Mouse (Mus musculus) gastrocnemius, postnatal 4 days (tissue): Measurements from ENCODE around the gene Cend1. TPM values are rescaled to one million over a fixed set of nuclear protein-coding genes. Genes with fewer than 3 reads are reported as not detected.
"Not testable (repeated sequence)": the region's sequence is repeated elsewhere in the genome, so short reads cannot be mapped to it uniquely, and the experiment has no call there.

Source experiments
- DNase-seq, 2 experiments: peaks; one replicate each; pipeline ENCODE4 v3.0.0; 2021 to 2022; ENCODE audit warnings: low spot score in 2 of 2, mixed read lengths in 2 of 2
- total RNA-seq, 2 experiments: library from RNA; stranded (reverse); gene quantifications; 2 replicates each; pipeline ENCODE4 v1.2.3; 2021

Cend1 gene
- total RNA-seq, 2 experiments from 2014 or later = 0.34 to 0.49 TPM

DNA sequence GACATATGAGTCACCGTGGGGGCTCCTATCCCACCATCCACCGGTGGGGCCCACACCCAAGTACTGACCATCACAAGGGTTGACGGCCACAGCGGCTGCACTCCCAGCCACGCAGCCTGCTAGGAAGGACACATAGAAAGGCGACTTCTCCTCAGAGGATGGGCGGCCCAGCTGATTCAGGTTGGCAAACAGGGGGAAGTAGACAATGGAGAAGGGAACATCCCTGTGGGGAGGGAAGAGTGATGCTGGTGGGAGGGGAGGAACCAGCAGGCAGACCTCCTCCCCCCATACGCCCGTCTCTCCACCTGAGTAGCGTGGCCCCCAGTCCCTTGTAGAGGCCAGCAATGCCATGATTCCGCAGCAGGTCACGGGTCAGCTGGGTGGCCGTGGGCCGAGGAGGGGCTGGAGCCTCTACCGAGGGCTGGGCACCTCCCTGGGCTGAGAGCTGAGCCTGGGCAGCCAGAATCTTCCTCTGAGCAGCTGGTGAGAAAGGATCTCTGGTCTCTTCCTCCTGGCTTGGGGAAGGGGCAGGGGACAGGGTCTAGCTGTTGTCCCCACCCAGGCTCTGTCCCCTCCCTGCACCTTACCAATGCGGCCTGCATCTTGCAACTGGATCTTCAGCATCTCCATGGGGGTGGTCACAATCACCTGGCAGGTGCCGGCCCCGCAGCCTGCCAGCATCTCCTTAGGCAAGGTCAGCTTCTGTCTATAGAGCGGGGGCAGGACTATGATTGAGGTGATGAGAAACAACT lies 2.3 kb upstream of the Cend1 start:
- DNase-seq = no peak

GRCm38 (mm10) chr7:141430585-141431240 lies 1.4 kb upstream of the Cend1 start:
- no peak for DNase-seq

DNA sequence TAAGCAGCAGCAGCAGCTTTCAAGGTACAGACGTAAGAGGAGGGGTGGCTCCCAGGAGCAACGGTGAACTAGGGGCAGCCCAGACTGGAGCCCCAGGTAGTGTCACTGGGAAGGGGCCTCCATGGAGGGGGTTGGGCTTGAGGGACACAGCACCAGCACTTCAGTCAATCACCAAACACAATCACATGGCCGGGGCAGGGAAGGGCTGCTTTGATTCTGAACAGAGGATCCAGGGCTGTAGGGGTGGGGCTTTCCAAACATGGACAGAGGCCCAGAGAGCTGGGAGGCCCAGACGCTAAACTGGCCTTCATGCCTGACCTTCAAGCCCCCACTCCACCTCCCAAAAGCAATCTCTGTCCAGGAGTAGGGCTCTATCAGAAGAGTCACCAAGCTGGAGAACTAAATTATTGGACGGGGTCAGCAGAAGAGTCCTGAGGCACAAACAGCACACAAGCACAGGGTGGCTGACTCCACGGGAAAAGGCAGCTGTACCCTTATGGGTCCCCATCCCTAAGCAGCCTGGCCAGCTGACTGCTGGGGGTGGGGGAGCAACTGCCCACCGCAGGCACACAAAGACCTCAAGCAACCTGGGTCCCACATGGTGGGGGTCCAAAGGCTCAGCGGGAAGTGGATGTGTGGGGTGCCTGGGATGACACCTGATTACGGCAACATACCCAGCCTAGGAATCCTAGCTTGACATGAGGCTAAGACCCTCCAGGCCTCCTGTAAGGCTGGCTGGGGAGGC lies 721 bp upstream of the Cend1 start:
- DNase-seq = peak in 1 of 2 experiments; percentile 6

DNA sequence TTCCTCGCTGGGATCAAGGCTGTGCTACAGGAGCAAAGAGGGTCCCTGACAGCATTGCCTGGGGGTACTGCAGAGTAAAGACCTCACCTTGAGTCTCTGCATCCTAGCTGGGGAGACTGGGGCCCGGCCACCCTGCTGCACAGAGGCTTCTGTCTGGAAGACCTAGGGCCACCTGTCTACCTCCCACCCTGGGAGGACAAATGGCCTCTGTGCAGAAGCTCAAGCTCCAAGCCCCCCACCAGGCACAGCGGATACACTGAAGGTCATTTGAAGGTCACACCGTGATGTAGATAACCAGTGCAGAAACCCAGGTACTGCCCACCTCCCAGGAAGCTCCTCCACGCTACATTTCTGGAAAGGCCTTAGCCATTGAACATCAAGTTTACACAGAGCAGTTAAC lies 590 bp downstream of the Cend1 start:
- no peak for DNase-seq

- no peak for DNase-seq
Measured at GRCm38 (mm10) chr7:141426948-141427730, 2.2 kb downstream of the Cend1 start.

DNA sequence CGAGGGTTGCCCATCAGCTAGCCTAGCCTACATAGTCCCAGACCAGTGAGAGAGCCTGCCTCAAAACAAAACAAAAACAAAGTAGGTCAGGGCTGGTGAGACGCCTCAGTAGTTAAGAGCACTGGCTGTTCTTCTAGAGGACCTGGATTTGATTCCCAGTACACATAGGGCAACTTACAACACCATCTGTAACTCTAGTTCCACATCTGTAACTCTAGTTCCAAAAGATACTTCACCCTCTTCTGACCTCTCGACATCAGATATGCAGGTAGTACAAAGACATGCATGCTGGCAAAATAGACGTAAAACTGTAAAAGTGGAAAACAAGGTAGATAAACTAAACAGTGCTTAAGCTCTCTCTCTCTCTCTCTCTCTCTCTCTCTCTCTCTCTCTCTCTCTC lies 5.5 kb downstream of the Cend1 start:
- no peak for DNase-seq

DNA sequence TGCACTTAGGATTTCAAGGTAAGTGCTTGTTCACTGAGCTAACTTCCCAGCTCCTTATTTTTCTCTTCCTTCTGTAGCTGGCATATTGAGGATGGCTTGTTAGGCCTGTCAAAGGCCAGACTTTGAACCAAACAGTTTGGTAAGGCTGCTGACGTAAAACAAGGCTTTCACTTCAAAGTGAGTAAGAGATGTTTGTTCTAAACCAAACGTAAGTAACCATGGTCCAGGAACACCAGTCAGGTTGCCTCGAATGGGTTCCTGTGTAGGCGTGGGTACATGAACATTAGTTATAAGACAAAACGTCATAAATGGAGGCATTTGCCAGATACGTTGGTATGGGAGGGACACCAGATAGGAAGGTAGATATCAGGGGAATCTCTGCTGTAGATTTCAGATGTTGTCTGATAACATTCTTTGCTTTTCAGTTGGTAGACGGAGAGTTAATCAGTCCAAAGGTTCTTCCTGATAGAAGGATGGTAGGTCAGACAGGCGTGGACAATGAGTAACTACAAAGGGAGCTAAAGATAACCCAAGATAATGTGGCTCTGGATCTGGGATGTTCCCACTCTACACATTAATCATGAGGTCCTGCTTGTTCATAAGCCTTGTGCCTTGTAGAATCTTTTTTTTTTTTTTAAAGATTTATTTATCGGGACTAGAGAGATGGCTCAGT lies 9.1 kb downstream of the Cend1 start:
- DNase-seq = no peak

- peak in 1 of 2 experiments; percentile 40 for DNase-seq
Measured at GRCm38 (mm10) chr7:141418970-141419369, 10.3 kb downstream of the Cend1 start.

- DNase-seq = no peak
Measured at GRCm38 (mm10) chr7:141417731-141418681, 11.3 kb downstream of the Cend1 start.

DNA sequence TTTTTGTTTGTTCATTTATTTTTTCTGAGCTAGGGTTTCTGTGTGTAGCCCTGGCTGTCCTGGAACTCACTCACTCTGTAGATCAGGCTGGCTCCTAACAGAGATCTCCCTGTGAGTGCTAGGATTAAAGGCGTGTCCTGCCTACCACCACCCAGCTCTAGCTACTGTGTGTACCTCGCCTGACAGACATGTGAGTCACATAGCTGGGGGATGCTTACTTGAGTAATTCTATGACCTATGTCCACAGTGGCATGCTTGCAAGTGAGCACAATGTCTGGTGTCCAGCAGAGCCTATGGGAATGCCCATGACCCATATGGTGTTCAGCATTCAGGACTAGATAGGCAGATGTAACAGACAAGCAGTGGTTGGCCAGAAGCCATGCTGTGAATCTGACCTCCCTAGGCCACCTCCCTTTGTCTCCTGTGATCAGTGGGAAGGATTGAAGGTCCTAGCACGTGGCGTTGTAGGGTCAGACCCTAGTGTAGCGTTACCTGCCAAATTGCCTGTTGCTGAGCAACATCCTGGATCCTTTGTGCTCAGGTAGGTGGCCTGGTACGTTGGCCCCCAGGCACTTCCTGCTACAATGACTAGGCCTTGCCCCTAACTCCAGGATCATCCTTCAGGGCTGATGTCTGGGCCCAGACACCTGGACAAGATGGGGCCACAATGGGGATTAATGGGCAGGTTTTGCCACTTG lies 13.0 kb downstream of the Cend1 start:
- DNase-seq = no peak

- DNase-seq = peak; percentile 100
Measured at GRCm38 (mm10) chr7:141413809-141414584, 15.3 kb downstream of the Cend1 start, which contains the start of gene Gatd1. Gatd1 (minus strand) TSS chr7:141414136.

DNA sequence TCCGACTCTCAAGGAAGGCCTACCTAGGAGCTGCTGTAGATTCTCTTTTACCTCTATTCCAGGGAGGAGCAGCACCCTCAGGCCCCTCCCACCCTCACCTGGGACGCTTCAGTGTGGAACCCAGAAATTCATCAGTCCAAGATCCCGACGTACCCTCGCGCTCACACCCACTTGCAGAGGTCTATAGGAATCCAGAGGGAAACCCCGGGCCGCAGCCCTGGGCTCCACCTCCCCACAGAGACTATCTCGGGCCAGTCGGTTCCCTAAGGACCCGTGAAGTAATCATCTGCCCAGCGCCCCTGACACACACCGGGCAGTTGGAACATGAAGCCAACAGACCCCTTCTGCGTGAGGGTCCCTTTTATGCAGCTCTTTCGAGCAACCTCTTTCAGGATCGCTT lies 16.0 kb downstream of the Cend1 start:
- no peak for DNase-seq

GRCm38 (mm10) chr7:141411667-141412066 lies 17.6 kb downstream of the Cend1 start:
- DNase-seq = no peak

DNA sequence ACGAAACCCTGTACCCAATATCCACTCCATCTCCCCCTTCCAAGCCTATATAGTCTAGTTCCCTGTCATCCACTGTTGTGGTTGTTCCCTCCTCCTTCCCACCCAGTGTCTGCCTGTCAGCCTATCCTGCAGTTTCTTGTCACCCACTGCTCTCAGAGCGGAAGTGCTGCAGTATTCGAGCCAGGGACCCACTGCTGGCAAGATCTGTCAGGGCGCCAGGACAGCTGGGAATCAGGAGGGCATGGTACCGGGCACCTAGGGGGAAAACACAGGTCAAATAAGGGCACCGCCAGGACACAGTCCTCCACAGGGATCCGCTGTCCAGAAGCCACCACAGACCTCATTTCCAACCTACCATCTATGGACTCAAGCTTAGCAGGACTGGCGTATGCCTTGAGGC lies 18.7 kb downstream of the Cend1 start:
- no peak for DNase-seq

DNA sequence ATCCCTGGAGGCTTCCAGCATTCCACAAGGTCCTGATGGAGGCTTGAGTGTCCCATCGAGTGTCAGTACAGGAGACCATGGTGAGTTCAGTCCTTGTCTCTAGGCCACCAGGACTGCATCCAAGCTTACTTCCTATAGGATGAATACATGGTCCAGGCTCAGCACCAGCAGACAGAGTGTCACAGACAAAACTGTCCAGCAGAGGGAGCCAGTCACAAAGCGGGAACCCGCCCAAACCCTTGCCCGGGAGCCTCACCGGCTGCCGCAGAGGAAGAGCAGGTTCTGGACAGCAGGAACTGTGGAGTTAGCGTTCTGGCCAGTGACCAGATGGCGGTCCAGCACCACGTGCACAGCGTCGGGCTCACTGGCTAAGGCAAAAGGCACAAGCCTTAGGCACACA lies 20.5 kb downstream of the Cend1 start:
- peak; percentile 76 to 87 for DNase-seq

DNA sequence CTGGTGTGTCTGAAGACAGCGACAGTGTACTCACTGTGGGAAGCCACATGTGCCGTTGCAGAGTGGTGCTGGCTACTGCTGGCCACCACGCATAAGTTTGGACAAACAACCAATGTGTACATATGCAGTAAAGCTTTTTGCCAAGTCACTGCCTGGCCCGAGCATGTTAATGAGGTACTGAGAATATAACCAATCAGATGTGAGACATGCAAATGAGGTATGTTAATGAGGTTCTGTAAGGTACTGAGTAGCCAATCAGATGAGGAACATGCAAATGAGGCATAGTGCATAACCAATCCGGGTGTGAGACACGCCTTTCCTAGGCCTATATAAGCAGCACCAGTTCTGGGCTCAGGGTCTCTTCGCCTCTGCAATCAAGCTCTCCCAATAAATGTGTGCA lies 21.6 kb downstream of the Cend1 start:
- DNase-seq = not testable (repeated sequence)

GRCm38 (mm10) chr7:141405466-141405865 lies 23.8 kb downstream of the Cend1 start:
- DNase-seq = no peak

GRCm38 (mm10) chr7:141403305-141403704 lies 26.0 kb downstream of the Cend1 start:
- peak in 1 of 2 experiments; percentile 51 for DNase-seq
